Mouse (Mus musculus): ENCODE results near the gene Ccdc163. TPM values are rescaled to one million over a fixed set of nuclear protein-coding genes. Genes with fewer than 3 reads are reported as not detected.

Gene Ccdc163
- polyA plus RNA-seq, 1 experiment from 2014 or later, result 10.7 TPM

GRCm38 (mm10) chr4:116796442-116797110 is 88.3 kb downstream of the Ccdc163 start:
- no peaks in the 10 kb centered on the region for H3K9me3 ChIP-seq (replicated peaks; ENCODE audit: control insufficient read depth, low read length, poor library complexity, severe bottlenecking)
- WGBS, result 77% methylated on average over 1 of the region's 1 CpGs
- H3K9ac ChIP-seq (ENCODE audit: low read depth, low read length), result no peak overlapping the region
- H3K27me3 ChIP-seq (ENCODE audit: control insufficient read depth, insufficient read depth, low read depth, low read length), result no peaks in the 10 kb centered on the region
- H3K36me3 ChIP-seq (ENCODE audit: control insufficient read depth, insufficient read depth, low read length), result no peaks in the 10 kb centered on the region; the same call in 1 of the 2 replicates
- ATAC-seq, result no peak
- no peak overlapping the region for H3K4me3 ChIP-seq (ENCODE audit: low read depth, low read length)
- no peaks in the 10 kb centered on the region for H3K4me1 ChIP-seq (ENCODE audit: control insufficient read depth, insufficient read depth, low read length)
- no peak overlapping the region for H3K27ac ChIP-seq (ENCODE audit: low read length)
- no peak overlapping the region for H3K4me2 ChIP-seq (ENCODE audit: low read length)

GRCm38 (mm10) chr4:116799901-116800300 is 91.6 kb downstream of the Ccdc163 start:
- Histone ChIP-seq H3K4me3 (ENCODE audit: low read depth, low read length) (no peak overlapping the region), H3K27me3 (ENCODE audit: control insufficient read depth, insufficient read depth, low read depth, low read length) (no peaks in the 10 kb centered on the region), H3K9me3 (replicated peaks; ENCODE audit: control insufficient read depth, low read length, poor library complexity, severe bottlenecking) (no peaks in the 10 kb centered on the region), H3K36me3 (ENCODE audit: control insufficient read depth, insufficient read depth, low read length) (peaks cover 19% of the 10 kb centered on the region), H3K4me1 (ENCODE audit: control insufficient read depth, insufficient read depth, low read length) (no peaks in the 10 kb centered on the region), H3K4me2 (ENCODE audit: low read length) (no peak overlapping the region), H3K9ac (ENCODE audit: low read depth, low read length) (no peak overlapping the region), H3K27ac (ENCODE audit: low read length) (no peak overlapping the region)
- ATAC-seq, result no peak
- 36% methylated on average over 5 of the region's 5 CpGs for WGBS

Other genes with a start within 250 kb of the Ccdc163 start
- gene Mast2, start 244.3 kb upstream of the Ccdc163 start, polyA plus RNA-seq (2015; fragmentation: Nextera tagmentation; extraction: Ambion mirVana), result 47.2 and 52.4 TPM in 2 replicates
- 13.6 and 14.7 TPM in 2 replicates for gene Ipp, start 201.0 kb upstream of the Ccdc163 start, polyA plus RNA-seq (2015; fragmentation: Nextera tagmentation; extraction: Ambion mirVana)
- 20.1 and 26.2 TPM in 2 replicates for gene Tmem69, start 152.6 kb upstream of the Ccdc163 start, polyA plus RNA-seq (2015; fragmentation: Nextera tagmentation; extraction: Ambion mirVana)
- 16.3 and 17.6 TPM in 2 replicates for gene Gpbp1l1, start 150.9 kb upstream of the Ccdc163 start, polyA plus RNA-seq (2015; fragmentation: Nextera tagmentation; extraction: Ambion mirVana)
- gene Ccdc17, start 111.9 kb upstream of the Ccdc163 start, polyA plus RNA-seq (2015; fragmentation: Nextera tagmentation; extraction: Ambion mirVana), result 5.9 and 6.0 TPM in 2 replicates
- 87.1 and 98.0 TPM in 2 replicates for gene Nasp, start 80.6 kb upstream of the Ccdc163 start, polyA plus RNA-seq (2015; fragmentation: Nextera tagmentation; extraction: Ambion mirVana)
- gene Akr1a1, start 56.8 kb upstream of the Ccdc163 start, polyA plus RNA-seq (2015; fragmentation: Nextera tagmentation; extraction: Ambion mirVana), result 661 and 697 TPM in 2 replicates
- 410 and 427 TPM in 2 replicates for gene Prdx1, start 23.0 kb upstream of the Ccdc163 start, polyA plus RNA-seq (2015; fragmentation: Nextera tagmentation; extraction: Ambion mirVana)
- 20.9 and 21.6 TPM in 2 replicates for gene Mmachc, start 103 bp upstream of the Ccdc163 start, polyA plus RNA-seq (2015; fragmentation: Nextera tagmentation; extraction: Ambion mirVana)
- 2.0 and 2.7 TPM in 2 replicates for gene Tesk2, start 12.4 kb downstream of the Ccdc163 start, polyA plus RNA-seq (2015; fragmentation: Nextera tagmentation; extraction: Ambion mirVana)
- 32.5 and 34.5 TPM in 2 replicates for gene Toe1, start 99.1 kb downstream of the Ccdc163 start, polyA plus RNA-seq (2015; fragmentation: Nextera tagmentation; extraction: Ambion mirVana)
- gene Mutyh, start 99.2 kb downstream of the Ccdc163 start, polyA plus RNA-seq (2015; fragmentation: Nextera tagmentation; extraction: Ambion mirVana), result 7.2 and 7.6 TPM in 2 replicates
- gene Hpdl, start 113.2 kb downstream of the Ccdc163 start, polyA plus RNA-seq (2015; fragmentation: Nextera tagmentation; extraction: Ambion mirVana), result 0.59 and 0.82 TPM in 2 replicates
- 4.2 and 5.1 TPM in 2 replicates for gene Zswim5, start 168.9 kb downstream of the Ccdc163 start, polyA plus RNA-seq (2015; fragmentation: Nextera tagmentation; extraction: Ambion mirVana)

Measured in midbrain, embryonic 16.5 days (tissue).